Mouse (Mus musculus) hindbrain, embryonic 10.5 days (tissue): ENCODE results near the gene Olfr713. TPM values are rescaled to one million over a fixed set of nuclear protein-coding genes. Genes with fewer than 3 reads are reported as not detected.

Experiments used
- DNase-seq: peaks from one replicate; pipeline ENCODE4 v3.0.0-alpha.2; 2017; ENCODE audit warnings: low spot score
- H3K27ac ChIP-seq: fragments of 300-500 bp; sonication (generic); 2 replicates; pipeline ENCODE4 v1.5.1; 2016; ENCODE audit warnings: mild to moderate bottlenecking, moderate library complexity
- H3K27me3 ChIP-seq: fragments of 300-500 bp; sonication (generic); 2 replicates; pipeline ENCODE4 v1.6.1; 2016; ENCODE audit warnings: mild to moderate bottlenecking; ENCODE audit not compliant: poor library complexity, insufficient read depth, severe bottlenecking
- H3K36me3 ChIP-seq: fragments of 300-500 bp; sonication (generic); 2 replicates; pipeline ENCODE4 v1.6.1; 2016; ENCODE audit warnings: mild to moderate bottlenecking, moderate library complexity
- H3K4me1 ChIP-seq: fragments of 300-500 bp; sonication (generic); replicated peaks from 2 replicates; pipeline ENCODE4 v1.6.1; 2016; ENCODE audit warnings: mild to moderate bottlenecking
- H3K4me3 ChIP-seq: fragments of 300-500 bp; sonication (generic); 2 replicates; pipeline ENCODE4 v1.5.1; 2016; ENCODE audit warnings: mild to moderate bottlenecking, moderate library complexity
- H3K9me3 ChIP-seq: fragments of 300-500 bp; sonication (generic); 2 replicates; pipeline ENCODE4 v1.6.1; 2016; ENCODE audit warnings: mild to moderate bottlenecking, moderate library complexity
- WGBS: fragments of 180-500 bp; shearing (Covaris S2); methylation state at CpG from one replicate; pipeline ENCODE4 v1.1.7; 2016; 5-methylcytosine and 5-hydroxymethylcytosine counted together
- polyA plus RNA-seq: library from polyadenylated mRNA; unstranded; fragments of >200 nt; fragmentation: Nextera tagmentation; extraction: Ambion mirVana; gene quantifications from 2 replicates; pipeline ENCODE4 v1.2.1, GENCODE M21; 2016

The Olfr713 gene
- polyA plus RNA-seq, result not detected in 2 replicates

- DNase-seq, result no peak
- Histone ChIP-seq H3K27me3 (no peaks in the 10 kb centered on the region), H3K9me3 (no peaks in the 10 kb centered on the region), H3K4me1 (no peaks in the 10 kb centered on the region), H3K4me3 (no peak within 1 kb of the TSS), H3K36me3 (no peaks in the 10 kb centered on the region), H3K27ac (no peak within 1 kb of the TSS)
- WGBS, result 89% methylated on average over 1 of the region's 1 CpGs
Observed at GRCm38 (mm10) chr7:107030874-107031273, at the start of gene Olfr713. TSS of gene Olfr713 (plus strand) at chr7:107031174.

GRCm38 (mm10) chr7:106985236-106985635, 45.7 kb upstream of the Olfr713 start:
- DNase-seq, result no peak
- H3K36me3 ChIP-seq, result no peaks in the 10 kb centered on the region
- no peak overlapping the region for H3K27ac ChIP-seq
- H3K4me1 ChIP-seq, result no peaks in the 10 kb centered on the region
- H3K4me3 ChIP-seq, result no peak overlapping the region
- H3K9me3 ChIP-seq, result no peaks in the 10 kb centered on the region
- WGBS, result 97% methylated on average over 3 of the region's 3 CpGs
- H3K27me3 ChIP-seq, result no peaks in the 10 kb centered on the region

- DNase-seq, result no peak
- Histone ChIP-seq H3K4me3 (no peak overlapping the region), H3K4me1 (no peaks in the 10 kb centered on the region), H3K36me3 (no peaks in the 10 kb centered on the region), H3K9me3 (no peaks in the 10 kb centered on the region), H3K27ac (no peak overlapping the region), H3K27me3 (no peaks in the 10 kb centered on the region)
- WGBS, result 90% methylated on average over 7 of the region's 7 CpGs
Observed at GRCm38 (mm10) chr7:107000798-107001197, 30.2 kb upstream of the Olfr713 start.

GRCm38 (mm10) chr7:107004169-107004568, 26.8 kb upstream of the Olfr713 start:
- Histone ChIP-seq H3K27ac (no peak overlapping the region), H3K4me3 (no peak overlapping the region), H3K36me3 (no peaks in the 10 kb centered on the region), H3K9me3 (no peaks in the 10 kb centered on the region), H3K4me1 (no peaks in the 10 kb centered on the region), H3K27me3 (no peaks in the 10 kb centered on the region)
- no peak for DNase-seq
- WGBS, result 60% methylated on average over 3 of the region's 3 CpGs

- WGBS, result 59% methylated on average over 1 of the region's 1 CpGs
- DNase-seq, result no peak
Observed at GRCm38 (mm10) chr7:107005972-107006371, 25.0 kb upstream of the Olfr713 start, which contains the start of gene Olfr2. TSS of gene Olfr2 (minus strand) at chr7:107006072.

GRCm38 (mm10) chr7:107039934-107040563, 9.1 kb downstream of the Olfr713 start:
- no peak overlapping the region for H3K4me3 ChIP-seq

More at GRCm38 (mm10) chr7:107005972-107006371, 25.0 kb upstream of the Olfr713 start, which contains the start of gene Olfr2:
- Histone ChIP-seq H3K9me3 (no peaks in the 10 kb centered on the region), H3K27me3 (no peaks in the 10 kb centered on the region), H3K27ac (no peak within 1 kb of the TSS), H3K4me1 (no peaks in the 10 kb centered on the region), H3K4me3 (no peak within 1 kb of the TSS), H3K36me3 (no peaks in the 10 kb centered on the region)

GRCm38 (mm10) chr7:107043136-107043535, 12.2 kb downstream of the Olfr713 start:
- Histone ChIP-seq H3K4me3 (no peak overlapping the region), H3K9me3 (no peaks in the 10 kb centered on the region), H3K36me3 (no peaks in the 10 kb centered on the region), H3K27me3 (no peaks in the 10 kb centered on the region), H3K4me1 (no peaks in the 10 kb centered on the region), H3K27ac (no peak overlapping the region)
- no peak for DNase-seq
- WGBS, result 91% methylated on average over 3 of the region's 3 CpGs

More at GRCm38 (mm10) chr7:107039934-107040563, 9.1 kb downstream of the Olfr713 start:
- Histone ChIP-seq H3K36me3 (no peaks in the 10 kb centered on the region), H3K27ac (no peak overlapping the region), H3K9me3 (no peaks in the 10 kb centered on the region), H3K4me1 (no peaks in the 10 kb centered on the region), H3K27me3 (no peaks in the 10 kb centered on the region)
- no peak for DNase-seq
- WGBS, result 82% methylated on average over 2 of the region's 2 CpGs

GRCm38 (mm10) chr7:107044407-107044806, 13.4 kb downstream of the Olfr713 start:
- 80% methylated on average over 1 of the region's 1 CpGs for WGBS
- H3K27me3 ChIP-seq, result no peaks in the 10 kb centered on the region
- no peak for DNase-seq

GRCm38 (mm10) chr7:107045833-107046232, 14.9 kb downstream of the Olfr713 start:
- Histone ChIP-seq H3K27me3 (no peaks in the 10 kb centered on the region), H3K27ac (no peak overlapping the region), H3K9me3 (no peaks in the 10 kb centered on the region), H3K4me1 (no peaks in the 10 kb centered on the region), H3K4me3 (no peak overlapping the region), H3K36me3 (no peaks in the 10 kb centered on the region)
- no peak for DNase-seq
- 10% methylated on average over 5 of the region's 5 CpGs for WGBS

More at GRCm38 (mm10) chr7:107044407-107044806, 13.4 kb downstream of the Olfr713 start:
- Histone ChIP-seq H3K4me1 (no peaks in the 10 kb centered on the region), H3K9me3 (no peaks in the 10 kb centered on the region), H3K27ac (no peak overlapping the region), H3K4me3 (no peak overlapping the region), H3K36me3 (no peaks in the 10 kb centered on the region)

- WGBS, result 62% methylated on average over 3 of the region's 3 CpGs
- DNase-seq, result no peak
Observed at GRCm38 (mm10) chr7:107047578-107047977, 16.6 kb downstream of the Olfr713 start.

GRCm38 (mm10) chr7:107070681-107071080, 39.7 kb downstream of the Olfr713 start, which contains the start of gene Olfr714:
TSS of gene Olfr714 (plus strand) at chr7:107070981.
- Histone ChIP-seq H3K9me3 (peaks cover 20% of the 10 kb centered on the region), H3K27me3 (no peaks in the 10 kb centered on the region), H3K4me1 (no peaks in the 10 kb centered on the region), H3K4me3 (no peak within 1 kb of the TSS), H3K36me3 (no peaks in the 10 kb centered on the region), H3K27ac (no peak within 1 kb of the TSS)
- 90% methylated on average over 2 of the region's 2 CpGs for WGBS
- no peak for DNase-seq

More at GRCm38 (mm10) chr7:107047578-107047977, 16.6 kb downstream of the Olfr713 start:
- H3K27me3 ChIP-seq, result no peaks in the 10 kb centered on the region
- no peaks in the 10 kb centered on the region for H3K4me1 ChIP-seq
- H3K4me3 ChIP-seq, result no peak overlapping the region
- no peaks in the 10 kb centered on the region for H3K9me3 ChIP-seq
- H3K27ac ChIP-seq, result no peak overlapping the region
- no peaks in the 10 kb centered on the region for H3K36me3 ChIP-seq
